Mouse (Mus musculus) liver, embryonic 14.5 days (tissue): ENCODE results near the gene Mrps17. TPM values are rescaled to one million over a fixed set of nuclear protein-coding genes. Genes with fewer than 3 reads are reported as not detected.

Source experiments
- ATAC-seq: fragments of 200-750 bp; cut with Nextera tagmentation; 2 replicates; pipeline ENCODE4 v1.8.0; 2017; ENCODE audit warnings: moderate number of reproducible peaks, mild to moderate bottlenecking, moderate library complexity; ENCODE audit not compliant: insufficient read depth
- DNase-seq, 3 experiments: peaks; one replicate each; pipeline ENCODE4 v3.0.0-alpha.2; 2012 to 2013; ENCODE audit warnings: low read depth in 3 of 3, low spot score in 3 of 3
- H3K27ac ChIP-seq: fragments of 300-500 bp; sonication (generic); 2 replicates; pipeline ENCODE4 v1.5.1; 2014; ENCODE audit warnings: moderate library complexity, mild to moderate bottlenecking, control low read depth, inconsistent platforms
- H3K27me3 ChIP-seq: fragments of 300-500 bp; sonication (generic); 2 replicates; pipeline ENCODE4 v1.6.1; 2014; ENCODE audit warnings: mild to moderate bottlenecking, low read length, moderate library complexity; ENCODE audit not compliant: control insufficient read depth, insufficient read depth
- H3K36me3 ChIP-seq: fragments of 300-500 bp; sonication (generic); replicated peaks from 2 replicates; pipeline ENCODE4 v1.6.1; 2014; ENCODE audit warnings: low read depth; ENCODE audit not compliant: control insufficient read depth, insufficient read depth
- H3K4me1 ChIP-seq, 2 experiments: fragments of 200-500 bp in 1 of 2; fragments of 300-500 bp in 1 of 2; sonication (generic) in 1 of 2; replicated peaks; 2 replicates each; pipeline ENCODE4 v1.6.1; 2012 to 2014; ENCODE audit warnings: antibody characterized with exemption in 1 of 2, inconsistent platforms in 1 of 2, low read length in 1 of 2; ENCODE audit not compliant: control insufficient read depth in 2 of 2, insufficient read depth in 2 of 2
- H3K4me2 ChIP-seq: fragments of 300-500 bp; sonication (generic); 2 replicates; pipeline ENCODE4 v1.6.1; 2014; ENCODE audit warnings: low read depth, mild to moderate bottlenecking, control low read depth, moderate library complexity
- H3K4me3 ChIP-seq, 2 experiments: fragments of 200-500 bp in 1 of 2; fragments of 300-500 bp in 1 of 2; sonication (generic) in 1 of 2; 2 replicates each; pipeline ENCODE4 v1.5.1; 2012 to 2014; ENCODE audit warnings: low read depth in 2 of 2, low read length in 2 of 2, mild to moderate bottlenecking in 2 of 2, control low read depth in 1 of 2, inconsistent platforms in 1 of 2, moderate library complexity in 1 of 2; ENCODE audit not compliant: insufficient read depth in 1 of 2
- H3K9ac ChIP-seq: fragments of 300-500 bp; sonication (generic); replicated peaks from 2 replicates; pipeline ENCODE4 v1.6.1; 2014; ENCODE audit warnings: mild to moderate bottlenecking, control low read depth, moderate library complexity
- H3K9me3 ChIP-seq: fragments of 300-500 bp; sonication (generic); 2 replicates; pipeline ENCODE4 v1.6.1; 2016; ENCODE audit warnings: low read length, mixed read lengths; ENCODE audit not compliant: control insufficient read depth
- CTCF ChIP-seq: IDR thresholded peaks from 2 replicates; pipeline ENCODE4 v1.5.1; 2016; ENCODE audit warnings: antibody characterized with exemption, low read depth, control low read depth
- EP300 ChIP-seq: IDR thresholded peaks from 2 replicates; pipeline ENCODE4 v1.6.1; 2016; ENCODE audit warnings: antibody characterized with exemption, low read depth
- WGBS: fragments of 180-500 bp; shearing (Covaris S2); extraction: QIAGEN DNeasy Blood & Tissue Kit; methylation state at CpG from one replicate; pipeline ENCODE4 v1.1.7; 2014; ENCODE audit not compliant: insufficient replicate concordance; 5-methylcytosine and 5-hydroxymethylcytosine counted together
- polyA plus RNA-seq, 2 experiments: library from polyadenylated mRNA; depleted of rRNA in 1 of 2; stranded (reverse) in 1 of 2; unstranded in 1 of 2; fragments of >200 nt; fragmentation: Nextera tagmentation in 1 of 2; extraction: Ambion mirVana in 1 of 2; gene quantifications; 2 replicates each; pipeline versions ENCODE4 v1.2.1 to v1.2.3; 2012 to 2014

The Mrps17 gene
- polyA plus RNA-seq, 2 experiments = 54.6 to 111 TPM

DNA sequence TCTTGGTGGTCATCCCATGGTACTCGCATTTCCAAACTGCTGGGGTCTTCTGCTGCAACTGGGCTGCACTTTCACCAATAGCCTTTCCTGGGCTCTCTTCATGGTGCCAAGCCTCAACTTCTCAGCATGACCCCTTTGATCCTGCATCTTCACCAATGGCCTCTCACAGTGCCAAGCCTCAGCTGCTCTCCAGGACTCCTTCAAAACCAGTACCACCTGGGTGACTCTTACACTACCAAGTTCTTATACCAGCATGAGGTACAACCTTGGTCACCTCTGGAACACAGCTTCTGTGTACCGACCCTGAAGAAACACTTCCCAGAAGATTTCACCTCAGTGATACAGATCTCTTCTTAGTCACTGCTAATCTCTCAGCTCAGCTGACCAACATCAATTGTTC, 6.9 kb upstream of the Mrps17 start, which contains the start of gene Sept14:
Sept14 (minus strand) TSS at position 101 of the 400 bp plus-strand sequence.
- ATAC-seq (no peak), DNase-seq (no peak)
- TF ChIP-seq EP300 (no peak), CTCF (no peak)
- Histone ChIP-seq H3K4me2 (no peak within 1 kb of the TSS), H3K4me3 (no peak within 1 kb of the TSS), H3K27me3 (no peaks in the 10 kb centered on the region), H3K36me3 (no peaks in the 10 kb centered on the region), H3K9ac (no peak within 1 kb of the TSS), H3K9me3 (no peaks in the 10 kb centered on the region), H3K4me1 (no peaks in the 10 kb centered on the region; a peak in 1 of 4 replicates), H3K27ac (no peak within 1 kb of the TSS)
- 48% methylated on average over 2 of the region's 2 CpGs for WGBS

DNA sequence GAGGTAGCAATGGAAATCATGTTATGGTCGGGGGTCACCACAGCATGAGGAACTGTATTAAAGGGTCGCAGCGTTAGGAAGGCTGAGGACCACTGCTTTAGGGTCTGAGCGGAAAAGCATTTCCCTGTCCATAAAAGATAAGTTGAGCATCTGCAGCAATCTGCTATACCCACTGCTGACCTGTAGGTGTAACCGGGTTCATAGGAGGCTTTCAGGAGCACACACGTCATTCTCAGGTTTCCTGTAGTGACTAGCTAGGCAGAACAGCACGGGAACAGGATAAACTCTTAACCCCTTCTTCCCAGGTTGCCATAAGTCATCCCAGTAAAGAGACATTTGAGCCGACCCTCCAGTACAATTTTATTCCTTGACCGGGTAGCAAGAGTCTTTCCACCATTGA, 1.7 kb downstream of the Mrps17 start:
- Histone ChIP-seq H3K36me3 (peaks cover 23% of the 10 kb centered on the region), H3K27ac (no peak overlapping the region), H3K4me2 (no peak overlapping the region), H3K27me3 (no peaks in the 10 kb centered on the region), H3K4me3 (no peak overlapping the region), H3K9me3 (no peaks in the 10 kb centered on the region), H3K9ac (no peak overlapping the region), H3K4me1 (peaks cover 3 to 6% of the 10 kb centered on the region in 2 experiments)
- DNase-seq (no peak), ATAC-seq (no peak)
- WGBS = 70% methylated on average over 9 of the region's 9 CpGs
- TF ChIP-seq EP300 (no peak), CTCF (peak; percentile 34; the same call in 1 of the 2 replicates)

DNA sequence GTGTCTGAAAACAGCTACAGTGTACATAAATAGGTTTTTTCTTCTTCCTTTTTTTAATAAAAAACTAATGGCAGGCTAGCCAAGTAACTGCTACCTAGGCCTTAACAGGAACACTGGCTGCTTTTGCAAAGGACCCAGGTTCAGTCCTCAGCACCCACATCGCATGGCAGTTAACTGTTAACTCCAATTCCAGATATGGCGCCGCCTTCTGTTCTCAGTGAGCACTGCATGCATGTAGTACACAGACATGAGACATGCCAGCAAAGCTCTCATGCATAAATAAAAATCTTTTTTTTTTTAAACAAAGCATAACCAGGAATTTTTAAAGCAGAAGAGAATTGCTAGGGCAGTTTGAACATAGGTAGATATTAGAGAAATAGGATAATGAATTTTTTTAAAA, 4.9 kb downstream of the Mrps17 start:
- Histone ChIP-seq H3K36me3 (peaks cover 23% of the 10 kb centered on the region), H3K4me3 (no peak overlapping the region), H3K27me3 (no peaks in the 10 kb centered on the region), H3K27ac (no peak overlapping the region), H3K9ac (no peak overlapping the region), H3K4me2 (no peak overlapping the region), H3K9me3 (no peaks in the 10 kb centered on the region), H3K4me1 (peaks cover 10 to 16% of the 10 kb centered on the region in 2 experiments; a peak in 3 of 4 replicates)
- DNase-seq = no peak
- WGBS = 84% methylated on average over 3 of the region's 3 CpGs
- ATAC-seq = no peak
- TF ChIP-seq EP300 (no peak), CTCF (peak; percentile 40; the same call in 1 of the 2 replicates)

DNA sequence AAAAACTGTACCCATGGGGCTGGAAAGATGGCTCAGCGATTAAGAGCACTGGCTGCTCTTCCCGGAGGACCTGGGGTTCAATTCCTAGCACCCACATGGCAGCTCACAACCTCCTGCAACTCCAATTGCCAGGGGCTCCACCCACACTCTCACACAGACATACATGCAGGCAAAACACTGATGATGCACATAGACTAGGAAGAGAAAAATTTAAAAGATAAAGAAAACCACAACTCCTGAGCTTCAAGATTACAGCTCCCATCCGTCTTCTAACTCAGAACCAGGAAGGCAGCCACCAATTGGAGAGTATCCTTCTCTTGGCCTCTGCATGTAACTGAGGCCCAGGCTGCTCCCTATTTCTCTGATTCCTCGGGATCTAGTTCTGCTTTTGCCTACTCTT, 9.0 kb downstream of the Mrps17 start:
- H3K36me3 ChIP-seq = peaks cover 3% of the 10 kb centered on the region; the same call in 1 of the 2 replicates
- H3K4me3 ChIP-seq = peak overlapping the region; percentile 70 to 81
- H3K4me1 ChIP-seq = peaks cover 34% of the 10 kb centered on the region in 2 experiments
- TF ChIP-seq EP300 (no peak), CTCF (no peak)
- H3K27ac ChIP-seq = peak overlapping the region; percentile 88
- peak overlapping the region; percentile 73 for H3K4me2 ChIP-seq
- ATAC-seq (peak; percentile 58), DNase-seq (no peak)
- WGBS = 19% methylated on average over 4 of the region's 4 CpGs
- peak overlapping the region; percentile 95 for H3K9ac ChIP-seq
- H3K27me3 ChIP-seq = no peaks in the 10 kb centered on the region
- H3K9me3 ChIP-seq = no peaks in the 10 kb centered on the region

DNA sequence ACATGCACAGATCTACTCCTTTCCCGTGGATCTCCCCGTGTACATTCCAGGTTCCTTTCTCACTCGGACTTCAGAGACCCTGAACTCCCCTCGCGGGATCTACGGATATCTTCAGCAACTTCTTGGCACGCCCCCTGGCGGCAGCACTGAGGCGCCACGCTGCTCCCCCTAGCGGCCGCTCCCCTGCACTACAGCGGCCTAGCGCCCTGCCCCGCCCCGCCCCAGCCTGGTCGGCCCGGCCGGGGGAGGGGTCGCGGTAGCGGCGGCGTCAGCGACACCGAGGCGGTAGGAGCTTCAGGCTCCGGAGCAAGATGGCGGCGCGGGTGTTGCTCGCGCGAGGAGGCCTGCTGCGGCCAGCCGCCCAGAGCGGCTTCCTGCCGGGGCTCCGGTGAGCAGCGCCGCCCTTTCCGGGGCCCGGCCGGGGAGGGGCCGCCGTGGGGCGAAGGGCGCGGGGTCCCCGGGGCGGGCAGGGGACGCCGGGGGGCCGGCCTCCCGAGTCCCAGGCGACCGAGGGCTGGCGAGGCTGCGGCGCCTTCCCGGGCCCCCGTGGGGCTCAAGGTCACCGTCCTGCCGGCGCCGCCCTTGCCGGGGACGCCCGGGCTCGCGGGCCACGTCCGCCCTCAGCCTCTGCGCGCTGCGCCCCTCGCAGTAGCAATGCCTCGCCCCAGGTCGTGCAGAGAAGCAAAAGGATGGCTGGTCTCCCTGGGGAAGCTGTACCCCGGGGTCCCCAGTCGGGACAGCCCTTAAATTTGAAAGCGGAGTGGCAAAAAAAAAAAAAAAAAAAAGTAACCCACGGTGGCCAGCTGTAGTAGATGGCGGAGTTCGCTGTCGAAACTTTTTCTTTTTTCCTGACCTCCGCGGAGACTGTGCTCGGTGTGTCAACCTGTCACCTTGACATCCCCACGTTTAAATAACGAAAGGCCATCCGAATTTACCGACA, 9.8 kb downstream of the Mrps17 start, which contains the start of gene Nipsnap2:
Nipsnap2 (plus strand) TSS at position 230 of the 940 bp plus-strand sequence.
- peaks cover 43% of the 10 kb centered on the region in 2 experiments for H3K4me1 ChIP-seq
- under 1% methylated on average over 92 of the region's 93 CpGs for WGBS
- peak within 1 kb of the TSS; percentile 88 for H3K27ac ChIP-seq

More for the DNA sequence above, 9.8 kb downstream of the Mrps17 start, which contains the start of gene Nipsnap2:
- H3K9ac ChIP-seq = peak within 1 kb of the TSS; percentile 95
- no peaks in the 10 kb centered on the region for H3K27me3 ChIP-seq
- H3K9me3 ChIP-seq = no peaks in the 10 kb centered on the region
- peak within 1 kb of the TSS; percentile 70 to 81 for H3K4me3 ChIP-seq
- DNase-seq (peak; percentile 59 to 66 (median 64)), ATAC-seq (peak; percentile 86)
- H3K4me2 ChIP-seq = peak within 1 kb of the TSS; percentile 73
- H3K36me3 ChIP-seq = no peaks in the 10 kb centered on the region; the same call in 1 of the 2 replicates
- peak; percentile 97 for TF ChIP-seq CTCF
- no peak for TF ChIP-seq EP300
